Mouse (Mus musculus) thymus, postnatal 36 days (tissue): Measurements from ENCODE around the gene Krt81.

Experiments used
- DNase-seq, 2 experiments: peaks; one replicate each; pipeline ENCODE4 v3.0.0; 2022; ENCODE audit warnings: mixed read lengths in 2 of 2

Krt81 gene

GRCm38 (mm10) chr15:101453093-101453736 is 10.3 kb downstream of the Krt81 start:
- peak; percentile 63 to 64 for DNase-seq

- no peak for DNase-seq
These were observed 16.1 kb downstream of the Krt81 start, which contains the start of gene Krt88 for GRCm38 (mm10) chr15:101447444-101447843. Gene Krt88, plus strand, starts transcription at chr15:101447744.

- DNase-seq: no peak
These were observed 17.0 kb downstream of the Krt81 start for GRCm38 (mm10) chr15:101446572-101446971.

GRCm38 (mm10) chr15:101440837-101441236 is 22.7 kb downstream of the Krt81 start:
- no peak for DNase-seq

GRCm38 (mm10) chr15:101438555-101438954 is 25.0 kb downstream of the Krt81 start, which contains the start of gene Krt87:
Gene Krt87, minus strand, starts transcription at chr15:101438804.
- DNase-seq: no peak

GRCm38 (mm10) chr15:101436611-101437010 is 26.9 kb downstream of the Krt81 start:
- DNase-seq: no peak

- DNase-seq: no peak
These were observed 38.6 kb downstream of the Krt81 start for GRCm38 (mm10) chr15:101424914-101425313.

GRCm38 (mm10) chr15:101420903-101421302 is 42.6 kb downstream of the Krt81 start:
- DNase-seq: no peak

GRCm38 (mm10) chr15:101418950-101419349 is 44.6 kb downstream of the Krt81 start:
- no peak for DNase-seq

- DNase-seq: no peak
These were observed 48.6 kb downstream of the Krt81 start for GRCm38 (mm10) chr15:101414807-101415565.

GRCm38 (mm10) chr15:101413916-101414635 is 49.5 kb downstream of the Krt81 start:
- DNase-seq: no peak

GRCm38 (mm10) chr15:101412188-101412587 is 51.4 kb downstream of the Krt81 start:
- DNase-seq: no peak

- no peak for DNase-seq
These were observed 52.8 kb downstream of the Krt81 start, which contains the start of gene Krt7 for GRCm38 (mm10) chr15:101410775-101411174. Gene Krt7, plus strand, starts transcription at chr15:101411043.
